Mouse (Mus musculus) forebrain, embryonic 10.5 days (tissue): Measurements from ENCODE around the gene Myl6b. TPM values are rescaled to one million over a fixed set of nuclear protein-coding genes. Genes with fewer than 3 reads are reported as not detected.
"Not testable (repeated sequence)": the region's sequence is repeated elsewhere in the genome, so short reads cannot be mapped to it uniquely, and the experiment has no call there.

Experiments used
- DNase-seq: peaks from one replicate; pipeline ENCODE4 v3.0.0-alpha.2; 2017; ENCODE audit warnings: low spot score; ENCODE audit errors: extremely low spot score
- H3K27ac ChIP-seq: fragments of 300-500 bp; sonication (generic); 2 replicates; pipeline ENCODE4 v1.5.1; 2016; ENCODE audit warnings: mild to moderate bottlenecking
- H3K27me3 ChIP-seq: fragments of 300-500 bp; sonication (generic); 2 replicates; pipeline ENCODE4 v1.6.1; 2016; ENCODE audit warnings: mild to moderate bottlenecking; ENCODE audit not compliant: poor library complexity, severe bottlenecking
- H3K36me3 ChIP-seq: fragments of 300-500 bp; sonication (generic); replicated peaks from 2 replicates; pipeline ENCODE4 v1.6.1; 2016; ENCODE audit warnings: mild to moderate bottlenecking, moderate library complexity
- H3K4me1 ChIP-seq: fragments of 300-500 bp; sonication (generic); 2 replicates; pipeline ENCODE4 v1.6.1; 2016
- H3K4me3 ChIP-seq: fragments of 300-500 bp; sonication (generic); 2 replicates; pipeline ENCODE4 v1.5.1; 2016; ENCODE audit warnings: mild to moderate bottlenecking, moderate library complexity
- H3K9me3 ChIP-seq: fragments of 300-500 bp; sonication (generic); 2 replicates; pipeline ENCODE4 v1.6.1; 2016; ENCODE audit warnings: mild to moderate bottlenecking, moderate library complexity
- WGBS: fragments of 180-500 bp; shearing (Covaris S2); methylation state at CpG from one replicate; pipeline ENCODE4 v1.1.7; 2016; 5-methylcytosine and 5-hydroxymethylcytosine counted together
- polyA plus RNA-seq: library from polyadenylated mRNA; unstranded; fragments of >200 nt; fragmentation: Nextera tagmentation; extraction: Ambion mirVana; gene quantifications from 2 replicates; pipeline ENCODE4 v1.2.1, GENCODE M21; 2016

Myl6b gene
- polyA plus RNA-seq, 1 experiment from 2014 or later, result 1.9 TPM

DNA sequence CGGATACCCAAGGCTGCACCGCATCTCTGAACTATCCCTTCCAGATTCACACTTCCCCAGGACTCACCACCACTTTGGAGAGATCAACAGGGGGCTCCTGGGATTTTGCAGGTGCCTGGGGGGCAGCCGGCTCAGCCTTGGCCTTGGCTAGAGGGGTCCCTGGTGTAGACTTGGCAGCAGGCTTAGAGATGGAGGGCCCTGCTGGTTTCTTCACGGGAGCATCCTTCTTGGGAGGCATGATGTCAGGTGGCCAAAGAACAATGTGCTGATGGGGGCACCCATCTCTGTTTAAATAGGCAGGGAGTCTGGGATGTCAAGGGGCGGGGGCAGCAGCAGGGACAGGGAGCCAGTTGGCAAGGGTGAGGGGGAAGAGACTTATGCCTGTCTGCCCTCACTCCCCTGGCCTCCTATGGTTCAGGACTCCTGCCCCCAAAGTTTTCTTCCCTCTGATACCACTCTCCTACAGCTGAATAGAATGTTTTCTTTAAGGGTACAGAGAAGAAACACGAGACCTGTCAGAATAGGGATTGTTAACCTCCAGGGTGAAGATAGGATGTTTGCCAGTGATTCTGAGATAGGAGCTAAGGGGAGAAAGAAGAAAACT lies 1.2 kb downstream of the Myl6b start:
- Histone ChIP-seq H3K4me3 (peak overlapping the region; percentile 67; the same call in 1 of the 2 replicates), H3K27ac (0 out of 2 replicates have a peak overlapping the region, but pooled peaks have one; percentile 2)
- 31% methylated on average over 6 of the region's 6 CpGs for WGBS

DNA sequence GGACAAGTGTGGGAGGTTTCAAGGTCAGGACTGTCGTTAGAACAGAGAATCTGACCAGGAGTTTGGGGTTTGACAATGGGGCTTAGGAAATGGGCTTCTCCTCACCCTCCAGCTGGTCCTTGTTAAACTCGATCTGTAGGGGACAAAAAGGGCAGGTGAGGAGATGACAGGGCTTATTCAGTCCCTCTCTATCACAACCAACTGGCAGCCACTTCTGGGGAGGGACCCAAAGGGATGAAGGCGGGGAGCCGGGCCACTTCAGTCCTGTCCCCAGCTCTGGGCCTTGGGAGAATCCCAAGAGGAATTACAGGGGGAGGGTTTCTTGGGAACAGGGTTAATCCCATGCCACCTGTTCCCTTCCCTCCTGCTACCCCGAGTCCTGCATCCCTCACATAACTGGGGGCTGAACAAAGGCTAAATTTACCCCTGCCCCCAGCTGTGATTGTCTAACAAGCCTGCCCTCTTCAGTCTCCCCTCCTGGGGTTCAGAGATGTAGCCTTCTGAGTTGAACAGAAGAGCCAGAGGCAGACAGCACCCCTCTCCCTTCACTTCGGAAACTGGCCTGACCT lies 1.9 kb downstream of the Myl6b start:
- no peaks in the 10 kb centered on the region for H3K9me3 ChIP-seq
- no peak for DNase-seq
- H3K27me3 ChIP-seq, result peaks cover 14% of the 10 kb centered on the region
- no peak overlapping the region for H3K4me3 ChIP-seq
- 28% methylated on average over 6 of the region's 6 CpGs for WGBS
- peaks cover 57% of the 10 kb centered on the region for H3K4me1 ChIP-seq
- no peak overlapping the region for H3K27ac ChIP-seq
- H3K36me3 ChIP-seq, result peaks cover 9% of the 10 kb centered on the region

More for the DNA sequence above, 1.2 kb downstream of the Myl6b start:
- peaks cover 3% of the 10 kb centered on the region for H3K36me3 ChIP-seq
- H3K27me3 ChIP-seq, result peaks cover 14% of the 10 kb centered on the region
- no peaks in the 10 kb centered on the region for H3K9me3 ChIP-seq
- H3K4me1 ChIP-seq, result peaks cover 51% of the 10 kb centered on the region
- no peak for DNase-seq

GRCm38 (mm10) chr10:128495903-128496302 lies 2.6 kb downstream of the Myl6b start:
- Histone ChIP-seq H3K27ac (no peak overlapping the region), H3K36me3 (peaks cover 16% of the 10 kb centered on the region), H3K4me1 (peaks cover 64% of the 10 kb centered on the region), H3K27me3 (peaks cover 14% of the 10 kb centered on the region), H3K4me3 (no peak overlapping the region; the same call in 1 of the 2 replicates), H3K9me3 (no peaks in the 10 kb centered on the region)
- WGBS, result 75% methylated on average over 4 of the region's 4 CpGs
- no peak for DNase-seq

- Histone ChIP-seq H3K4me1 (peaks cover 65% of the 10 kb centered on the region), H3K9me3 (no peaks in the 10 kb centered on the region), H3K27ac (0 out of 2 replicates have a peak overlapping the region, but pooled peaks have one; percentile 91), H3K36me3 (peaks cover 23% of the 10 kb centered on the region), H3K4me3 (peak overlapping the region; percentile 85), H3K27me3 (peaks cover 14% of the 10 kb centered on the region)
- no peak for DNase-seq
- 82% methylated on average over 2 of the region's 2 CpGs for WGBS
Measured at GRCm38 (mm10) chr10:128495270-128495669, 3.2 kb downstream of the Myl6b start.

- 65% methylated on average over 11 of the region's 11 CpGs for WGBS
- H3K4me1 ChIP-seq, result peaks cover 65% of the 10 kb centered on the region
Measured at GRCm38 (mm10) chr10:128494667-128495245, 3.7 kb downstream of the Myl6b start.

DNA sequence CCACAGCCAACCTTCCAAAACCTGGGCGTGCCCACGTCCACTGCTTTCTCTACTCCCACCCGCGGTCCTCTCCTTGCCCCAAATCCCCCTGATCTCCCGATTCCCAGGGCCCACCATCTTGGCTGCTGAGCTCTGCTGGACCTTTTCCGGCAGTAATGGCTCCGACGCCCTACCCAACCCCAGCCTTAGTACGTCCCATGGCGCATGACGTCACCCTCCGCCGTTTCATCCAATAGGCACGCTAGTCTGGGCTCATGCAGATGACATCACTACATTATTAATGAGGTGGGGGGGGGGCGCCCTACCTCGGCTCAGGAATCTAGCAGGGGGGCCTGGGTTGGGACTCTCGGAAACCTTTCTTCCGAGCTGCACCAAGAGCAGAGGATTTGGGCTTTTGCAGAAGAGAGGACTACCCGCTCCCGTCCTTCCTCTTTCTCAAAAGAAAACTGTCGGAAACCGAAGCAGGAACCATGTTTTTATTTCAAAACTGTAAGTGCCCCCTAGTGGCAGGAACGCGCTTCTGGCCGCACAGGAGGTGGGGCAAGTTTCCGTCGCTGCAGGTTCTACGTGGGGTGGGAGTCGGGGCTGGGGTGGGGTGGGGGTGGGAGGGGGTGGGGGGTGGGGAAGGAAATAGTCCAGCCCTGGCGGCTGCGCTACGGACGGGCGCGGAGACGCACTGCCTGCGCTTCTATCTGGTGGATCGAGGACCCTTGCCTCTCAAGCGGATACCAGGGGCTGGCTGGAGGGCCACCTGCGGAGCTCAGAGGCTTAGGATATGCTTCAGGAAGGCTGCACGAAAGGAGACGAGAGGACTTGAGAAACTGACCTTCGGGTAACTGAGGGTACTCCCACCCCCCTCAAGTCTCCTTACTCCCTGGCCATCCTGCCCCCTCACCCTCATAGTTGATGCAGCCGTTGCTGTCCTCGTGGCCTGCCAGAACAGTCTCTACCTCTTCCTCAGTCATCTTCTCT lies 4.5 kb downstream of the Myl6b start, which contains the start of gene Myl6:
Gene Myl6 (minus strand): TSS at position 451 of the 972 bp plus-strand sequence.
- peaks cover 57% of the 10 kb centered on the region for H3K4me1 ChIP-seq
- under 1% methylated on average over 45 of the region's 45 CpGs for WGBS
- no peaks in the 10 kb centered on the region for H3K9me3 ChIP-seq
- H3K27ac ChIP-seq, result peak within 1 kb of the TSS; percentile 91
- DNase-seq, result peak; percentile 98
- peaks cover 36% of the 10 kb centered on the region for H3K36me3 ChIP-seq
- peaks cover 14% of the 10 kb centered on the region for H3K27me3 ChIP-seq
- H3K4me3 ChIP-seq, result peak within 1 kb of the TSS; percentile 85

More at GRCm38 (mm10) chr10:128494667-128495245, 3.7 kb downstream of the Myl6b start:
- peak overlapping the region; percentile 85 for H3K4me3 ChIP-seq
- peaks cover 28% of the 10 kb centered on the region for H3K36me3 ChIP-seq
- H3K27me3 ChIP-seq, result peaks cover 14% of the 10 kb centered on the region
- H3K27ac ChIP-seq, result peak overlapping the region; percentile 91
- DNase-seq, result no peak
- no peaks in the 10 kb centered on the region for H3K9me3 ChIP-seq

- Histone ChIP-seq H3K4me1 (peaks cover 55% of the 10 kb centered on the region), H3K27ac (peak overlapping the region; percentile 91), H3K9me3 (no peaks in the 10 kb centered on the region), H3K36me3 (peaks cover 42% of the 10 kb centered on the region), H3K27me3 (peaks cover 14% of the 10 kb centered on the region), H3K4me3 (peak overlapping the region; percentile 85)
- no peak for DNase-seq
- 0% methylated on average over 12 of the region's 12 CpGs for WGBS
Measured at GRCm38 (mm10) chr10:128493319-128493694, 5.2 kb downstream of the Myl6b start.

DNA sequence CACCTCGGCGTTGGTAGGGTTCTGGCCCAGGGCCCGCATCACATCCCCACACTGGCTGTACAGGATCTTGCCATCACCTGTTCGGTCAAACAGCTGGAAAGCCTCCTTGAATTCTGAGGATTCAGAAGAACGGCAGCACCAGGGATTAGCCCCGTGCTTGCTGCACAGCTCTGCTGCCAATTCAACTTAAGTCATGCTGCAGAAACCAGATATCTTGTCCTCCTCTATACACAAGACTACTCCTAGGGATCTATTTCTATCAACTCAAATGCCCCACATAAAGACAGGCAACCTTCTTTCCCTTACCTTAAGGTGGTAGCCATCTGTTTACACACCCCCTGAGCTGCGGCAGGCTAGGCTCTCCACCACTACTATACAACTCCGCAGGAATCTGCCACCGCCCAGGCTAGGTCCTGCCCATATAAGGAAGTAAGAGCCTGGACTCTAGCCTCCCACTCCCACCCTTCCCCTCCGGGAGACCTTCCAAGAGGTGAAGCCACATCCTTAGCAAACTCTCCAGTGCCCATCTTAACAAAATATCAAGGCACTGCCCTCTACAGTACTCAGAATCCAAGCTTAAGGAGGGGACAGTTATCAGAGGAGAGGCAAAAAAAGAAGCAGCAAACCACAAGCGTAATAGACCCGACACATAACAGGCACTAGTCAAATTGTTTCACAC lies 5.7 kb downstream of the Myl6b start:
- WGBS, result 40% methylated on average over 12 of the region's 12 CpGs
- peaks cover 50% of the 10 kb centered on the region for H3K4me1 ChIP-seq

DNA sequence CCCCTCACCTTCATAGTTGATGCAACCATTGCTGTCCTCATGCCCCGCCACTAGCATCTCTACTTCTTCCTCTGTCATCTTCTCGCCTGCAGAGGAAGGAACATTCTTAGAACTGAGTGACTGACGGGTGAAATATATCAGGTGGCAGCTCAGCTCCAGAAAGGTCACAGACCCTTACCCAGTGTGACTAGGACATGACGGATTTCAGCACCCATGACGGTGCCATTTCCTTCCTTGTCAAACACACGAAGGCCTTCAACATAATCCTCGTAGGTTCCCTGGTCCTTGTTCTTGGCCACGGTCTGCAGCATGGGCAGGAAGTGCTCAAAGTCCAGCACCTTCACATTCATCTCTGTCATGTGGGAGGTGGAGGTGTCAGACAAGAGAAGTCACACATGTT lies 6.4 kb downstream of the Myl6b start:
- peaks cover 10% of the 10 kb centered on the region for H3K27me3 ChIP-seq
- H3K36me3 ChIP-seq, result peaks cover 55% of the 10 kb centered on the region
- H3K4me3 ChIP-seq, result peak overlapping the region; percentile 85
- not testable (repeated sequence) for DNase-seq, H3K9me3 ChIP-seq
- WGBS, result 87% methylated on average over 8 of the region's 8 CpGs
- peak overlapping the region; percentile 91 for H3K27ac ChIP-seq
- H3K4me1 ChIP-seq, result peaks cover 43% of the 10 kb centered on the region

More for the DNA sequence above, 5.7 kb downstream of the Myl6b start:
- H3K27me3 ChIP-seq, result peaks cover 14% of the 10 kb centered on the region
- H3K36me3 ChIP-seq, result peaks cover 48% of the 10 kb centered on the region
- no peaks in the 10 kb centered on the region for H3K9me3 ChIP-seq
- DNase-seq, result peak; percentile 44
- peak overlapping the region; percentile 85 for H3K4me3 ChIP-seq
- peak overlapping the region; percentile 91 for H3K27ac ChIP-seq

DNA sequence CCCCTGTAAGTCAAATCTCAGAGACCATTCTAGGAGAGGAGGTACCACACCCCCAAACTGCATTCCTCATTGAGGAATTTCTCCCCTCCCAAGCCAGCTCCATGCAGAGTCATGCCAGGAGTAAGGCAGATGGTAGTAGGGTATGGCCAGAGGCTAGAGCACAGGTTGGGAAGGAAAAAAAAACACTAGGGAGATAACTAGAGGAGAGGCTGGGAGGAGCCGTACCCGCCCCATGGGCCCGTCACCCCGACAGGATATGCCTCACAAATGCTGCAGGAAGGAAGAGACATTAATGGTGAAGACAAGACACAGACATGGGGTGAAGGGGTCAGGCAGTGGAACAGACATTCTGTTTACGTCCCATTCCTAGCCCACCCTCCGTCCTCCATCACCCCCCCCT lies 7.0 kb downstream of the Myl6b start:
- no peak for DNase-seq
- Histone ChIP-seq H3K36me3 (peaks cover 60% of the 10 kb centered on the region), H3K4me1 (peaks cover 38% of the 10 kb centered on the region), H3K4me3 (peak overlapping the region; percentile 85), H3K27ac (peak overlapping the region; percentile 30; the same call in 1 of the 2 replicates), H3K27me3 (peaks cover 4% of the 10 kb centered on the region), H3K9me3 (no peaks in the 10 kb centered on the region)
- 88% methylated on average over 6 of the region's 6 CpGs for WGBS

- DNase-seq, result no peak
- Histone ChIP-seq H3K27me3 (no peaks in the 10 kb centered on the region), H3K36me3 (peaks cover 66% of the 10 kb centered on the region), H3K9me3 (no peaks in the 10 kb centered on the region), H3K27ac (no peak overlapping the region), H3K4me1 (peaks cover 34% of the 10 kb centered on the region), H3K4me3 (peak overlapping the region; percentile 85; the same call in 1 of the 2 replicates)
- WGBS, result 66% methylated on average over 5 of the region's 5 CpGs
Measured at GRCm38 (mm10) chr10:128490912-128491311, 7.6 kb downstream of the Myl6b start.

DNA sequence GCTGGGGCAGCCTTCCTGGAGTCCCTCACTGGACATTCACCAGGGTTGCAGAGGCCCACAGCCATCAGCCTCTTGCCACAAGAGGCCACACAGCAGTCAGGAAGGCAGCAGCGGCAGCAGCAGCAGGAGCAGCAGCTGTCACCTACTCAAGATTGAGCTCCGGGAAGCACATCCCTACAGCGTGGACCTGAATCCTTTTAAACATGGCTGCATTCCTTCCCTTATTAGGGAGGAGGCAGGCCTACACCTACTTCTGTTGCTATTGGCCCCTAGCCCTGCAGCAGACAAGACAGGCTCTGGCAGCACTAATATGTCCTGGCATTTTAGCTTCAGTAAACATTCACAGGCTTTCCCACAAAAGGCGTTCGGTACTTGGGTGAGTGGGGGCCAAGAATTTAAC lies 8.3 kb downstream of the Myl6b start:
- DNase-seq, result no peak
- Histone ChIP-seq H3K4me3 (no peak overlapping the region), H3K4me1 (peaks cover 32% of the 10 kb centered on the region), H3K27ac (no peak overlapping the region), H3K9me3 (no peaks in the 10 kb centered on the region), H3K36me3 (peaks cover 73% of the 10 kb centered on the region), H3K27me3 (no peaks in the 10 kb centered on the region)
- 81% methylated on average over 5 of the region's 5 CpGs for WGBS
